Mouse (Mus musculus): ENCODE data around the gene Dennd5a. TPM values are rescaled to one million over a fixed set of nuclear protein-coding genes. Genes with fewer than 3 reads are reported as not detected.
A peak's percentile ranks its signal among the peaks of the same experiment; 100 is the strongest.
"Not testable (repeated sequence)": the region's sequence is repeated elsewhere in the genome, so short reads cannot be mapped to it uniquely, and the experiment has no call there.

Gene Dennd5a
- 9.4 and 9.5 TPM in 2 replicates for polyA plus RNA-seq (2015; fragmentation: Nextera tagmentation; extraction: Ambion mirVana)

- peak; percentile 57 for DNase-seq (ENCODE audit: low spot score)
These were observed at the start of gene Dennd5a for GRCm38 (mm10) chr7:109959716-109960612. TSS of gene Dennd5a (minus strand) at chr7:109960470.

- DNase-seq (ENCODE audit: low spot score), result no peak
These were observed 48.8 kb upstream of the Dennd5a start for GRCm38 (mm10) chr7:110009084-110009483.

GRCm38 (mm10) chr7:110008513-110008912 is 48.2 kb upstream of the Dennd5a start:
- DNase-seq (ENCODE audit: low spot score), result no peak

DNA sequence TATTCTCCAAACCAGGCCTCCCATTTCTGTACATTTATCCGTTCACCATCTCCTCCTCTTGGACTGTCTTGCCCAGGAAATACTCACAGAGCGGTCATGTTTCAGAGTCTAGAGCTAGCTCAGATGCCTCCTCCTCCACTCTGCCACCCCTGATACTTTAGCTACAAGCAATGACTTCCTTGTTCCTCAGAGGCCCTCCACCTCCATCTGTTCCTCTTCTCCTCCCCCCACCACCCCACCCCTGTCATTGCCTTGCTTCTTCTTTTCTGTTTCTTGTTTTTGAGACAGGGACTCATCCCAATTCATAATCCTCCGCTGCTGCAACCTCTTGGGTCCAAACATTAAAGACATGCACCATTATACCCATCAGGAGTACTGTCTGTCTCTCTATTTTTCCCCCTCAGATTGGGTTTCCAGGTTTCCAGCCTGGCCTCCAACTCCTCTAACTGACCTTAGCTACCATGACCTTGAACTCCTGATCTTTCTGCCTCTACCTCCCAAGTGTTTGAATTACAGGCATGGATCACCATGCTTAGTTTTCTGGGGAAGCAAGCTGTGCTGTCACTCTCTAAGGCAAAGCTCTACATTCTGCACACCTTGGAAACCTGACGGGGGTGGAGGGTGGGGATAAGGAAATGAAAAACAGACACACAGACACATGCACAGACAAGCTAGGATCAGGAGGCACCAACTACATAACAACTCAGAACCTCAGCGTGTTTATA is 46.4 kb upstream of the Dennd5a start:
- DNase-seq (ENCODE audit: low spot score), result no peak

DNA sequence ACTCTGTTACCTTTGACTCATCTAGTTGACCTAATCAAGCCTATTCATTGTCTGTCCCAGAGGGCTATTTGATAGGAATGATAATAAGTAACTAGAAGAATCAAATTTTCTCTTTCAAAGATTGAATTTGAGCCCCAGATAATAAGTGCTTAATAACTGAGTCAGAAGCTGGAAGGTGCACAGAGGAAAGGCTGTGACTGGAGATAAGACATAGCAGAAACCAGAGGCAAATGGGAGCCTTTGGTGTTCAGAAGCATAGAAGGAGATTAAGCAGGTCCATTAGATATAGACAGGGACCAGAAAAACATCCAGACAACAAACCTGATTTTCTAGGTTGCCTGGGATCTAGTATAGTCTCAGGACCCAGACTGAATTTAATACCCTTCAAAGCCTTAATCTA is 45.7 kb upstream of the Dennd5a start:
- no peak for DNase-seq (ENCODE audit: low spot score)

DNA sequence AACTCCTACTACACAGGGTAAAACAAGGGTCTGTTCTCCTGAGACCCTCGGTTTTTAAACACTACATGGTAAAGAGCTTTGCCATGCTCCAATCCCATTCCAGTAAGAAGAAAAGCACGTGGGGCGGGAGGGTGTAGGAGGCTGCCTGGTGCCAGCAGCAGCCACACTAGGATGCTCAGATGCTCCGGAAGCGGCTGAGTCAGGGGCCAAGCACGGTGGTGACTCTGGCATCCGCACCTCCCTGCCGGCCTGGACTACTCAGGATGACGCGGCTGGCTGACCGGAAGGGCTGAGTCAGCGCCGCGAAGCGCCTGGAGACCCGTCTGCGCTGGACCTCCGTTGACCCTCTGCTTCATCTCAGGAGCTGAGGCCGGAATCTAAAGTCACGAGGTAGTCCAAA is 42.7 kb upstream of the Dennd5a start:
- no peak for DNase-seq (ENCODE audit: low spot score)

DNA sequence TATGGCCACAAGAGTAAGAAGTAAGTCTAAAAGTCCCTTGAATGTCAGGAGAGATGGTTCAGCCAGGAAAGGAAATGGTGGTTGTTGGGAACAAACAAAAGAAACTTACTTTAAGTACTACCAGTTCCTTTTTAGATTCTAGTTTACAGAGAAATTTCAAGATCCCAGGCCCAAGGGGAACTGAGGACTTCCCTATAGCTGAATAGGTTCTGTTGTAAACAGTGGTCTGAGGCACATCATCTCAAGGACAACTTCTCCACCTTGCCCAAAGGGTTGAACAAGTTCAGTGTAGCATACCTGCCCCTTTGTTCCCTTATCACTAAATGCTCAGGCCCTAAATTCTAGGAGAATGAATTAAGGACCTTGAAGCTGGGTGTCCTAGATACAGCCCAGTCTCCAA is 41.8 kb upstream of the Dennd5a start:
- no peak for DNase-seq (ENCODE audit: low spot score)

DNA sequence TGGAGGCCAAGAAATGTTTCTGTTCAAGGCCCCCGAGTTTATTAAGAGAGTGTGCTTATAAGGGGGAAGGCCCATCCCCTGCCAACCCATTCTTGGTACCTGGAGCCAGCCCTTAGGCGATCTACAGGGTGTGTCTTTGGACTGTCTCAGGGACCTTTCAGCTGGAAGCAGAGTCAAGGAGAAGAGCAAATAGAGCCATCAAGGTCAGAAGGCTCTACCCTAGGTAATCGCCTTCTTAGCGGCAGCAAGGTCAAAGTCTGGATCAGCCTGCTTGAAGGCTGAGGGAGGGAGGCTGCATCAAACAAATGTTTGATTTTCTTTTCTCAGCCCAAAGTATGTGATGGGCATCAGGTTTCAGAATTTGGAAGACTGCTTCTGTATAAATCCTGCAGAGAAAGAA is 38.1 kb upstream of the Dennd5a start:
- DNase-seq (ENCODE audit: low spot score), result no peak

DNA sequence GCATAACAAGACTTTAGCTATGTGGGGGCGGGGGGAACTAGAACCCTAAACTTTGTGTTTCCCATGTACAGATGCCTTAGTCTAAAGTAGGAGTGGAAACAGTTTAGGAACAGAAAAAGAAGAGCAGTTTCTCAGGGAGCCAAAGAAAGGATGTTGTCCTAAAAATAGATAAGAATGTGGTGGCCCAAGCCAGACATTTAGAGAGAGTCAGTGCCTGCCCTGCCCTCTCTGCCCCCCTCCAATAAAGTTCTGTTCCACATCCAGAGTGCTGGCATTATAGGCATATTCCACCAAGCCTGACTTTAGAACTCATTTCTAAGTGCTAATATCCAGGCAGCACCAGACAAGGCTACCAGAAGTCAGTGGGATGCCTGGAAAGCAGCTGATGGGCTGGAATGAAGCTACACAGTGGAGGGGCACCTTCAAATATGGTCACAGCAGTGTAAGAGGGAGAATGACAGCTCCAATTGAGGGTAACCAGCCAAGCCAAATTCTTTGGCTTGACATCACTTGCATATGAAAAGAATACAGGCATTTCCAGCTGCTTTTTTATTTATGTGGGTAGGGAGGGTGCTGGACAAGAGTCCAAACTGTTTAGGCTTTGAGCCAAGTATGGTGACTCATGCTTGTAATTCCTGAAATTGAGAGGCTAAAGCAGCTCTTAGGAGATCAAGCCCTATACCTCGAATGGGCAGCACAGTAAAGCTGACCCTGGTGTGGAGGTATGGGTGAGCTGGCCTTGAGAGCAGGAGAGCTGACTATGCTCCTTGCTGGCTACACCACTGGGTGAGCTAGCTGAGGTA is 33.1 kb upstream of the Dennd5a start:
- DNase-seq (ENCODE audit: low spot score), result no peak

DNA sequence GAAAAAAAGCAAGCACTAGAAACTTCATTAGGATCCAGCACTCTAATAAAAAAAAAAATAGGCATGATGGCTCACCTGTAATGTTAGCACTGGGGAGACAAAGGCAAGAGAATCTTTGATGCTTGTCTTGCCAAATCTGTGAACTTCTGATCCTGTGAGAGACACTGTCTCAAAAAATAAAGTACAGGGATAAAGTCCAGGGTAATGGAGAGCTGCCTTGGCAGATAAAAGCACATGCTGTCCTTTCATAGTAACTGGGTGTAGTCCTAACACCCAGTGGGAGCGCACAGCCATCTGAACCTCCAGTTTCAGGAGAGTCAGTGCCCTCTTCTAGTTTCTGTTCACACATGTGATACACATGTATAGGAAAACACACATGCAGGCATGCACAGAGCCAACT is 31.0 kb upstream of the Dennd5a start:
- DNase-seq (ENCODE audit: low spot score), result no peak

DNA sequence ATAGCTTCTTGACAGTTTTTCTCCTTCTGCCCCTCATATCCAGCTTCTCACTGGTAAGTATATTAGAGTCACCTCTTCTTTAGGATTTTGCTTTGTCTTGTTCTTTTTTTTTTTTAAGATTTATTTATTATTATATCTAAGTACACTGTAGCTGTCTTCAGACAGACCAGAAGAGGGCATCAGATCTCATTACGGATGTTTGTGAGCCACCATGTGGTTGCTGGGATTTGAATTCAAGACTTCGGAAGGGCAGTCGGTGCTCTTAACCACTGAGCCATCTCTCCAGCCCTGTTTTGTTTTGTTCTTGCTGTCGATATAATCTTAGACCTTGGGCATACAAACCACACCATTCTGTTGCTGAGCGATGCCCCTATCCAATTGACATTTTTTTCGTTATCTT is 26.5 kb upstream of the Dennd5a start, which contains the start of gene Tmem41b:
Gene Tmem41b (minus strand): TSS at position 155 of the 400 bp plus-strand sequence.
- DNase-seq (ENCODE audit: low spot score), result peak; percentile 15

DNA sequence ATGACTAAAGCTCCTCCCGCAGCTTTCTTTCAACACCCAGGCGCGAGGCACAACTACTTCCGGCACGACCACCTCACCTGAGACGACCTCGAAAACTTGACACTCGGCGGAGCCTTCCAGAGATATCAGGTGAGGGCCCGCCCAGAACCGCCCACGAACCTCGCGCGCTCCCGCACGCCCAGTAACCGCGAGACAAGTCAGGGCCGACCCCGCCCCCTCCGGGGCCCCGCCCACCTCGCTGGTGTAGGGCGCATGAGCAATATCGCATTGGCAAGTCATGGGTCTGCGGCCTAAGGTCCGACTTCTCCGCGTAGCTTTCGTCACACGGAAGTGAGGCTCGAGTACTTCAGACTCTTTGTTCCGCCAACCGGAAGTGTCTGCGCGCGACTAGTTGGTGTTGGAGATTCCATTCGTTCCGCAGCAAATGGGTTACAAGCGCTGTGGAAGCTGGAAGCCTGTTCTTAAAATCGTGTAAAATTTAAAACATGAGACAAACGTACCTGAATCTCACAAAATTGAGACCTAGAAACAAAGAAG is 25.9 kb upstream of the Dennd5a start:
- DNase-seq (ENCODE audit: low spot score), result peak; percentile 98

DNA sequence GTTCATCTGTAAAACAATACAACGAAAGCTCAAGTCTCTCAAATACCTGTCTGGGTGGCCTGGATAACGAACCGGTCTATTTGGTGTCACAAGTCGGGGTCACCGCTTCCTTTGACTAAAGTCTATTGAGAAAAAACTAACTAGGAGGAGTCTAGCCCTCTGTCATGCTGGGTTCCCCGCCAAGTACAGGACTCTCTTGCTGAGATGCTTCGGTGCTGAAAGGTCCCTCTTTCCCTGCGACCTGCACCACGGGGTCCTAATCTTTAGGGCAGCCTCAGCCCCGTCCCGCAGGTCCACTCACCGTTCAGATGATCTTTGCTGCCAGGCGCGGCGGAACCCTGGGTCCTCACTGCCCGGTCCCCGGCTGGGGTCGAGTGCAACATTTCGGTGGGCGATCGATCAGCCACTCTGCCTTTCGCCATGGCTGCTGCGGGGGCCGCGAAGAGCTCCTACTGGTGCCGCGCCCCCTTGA is 25.4 kb upstream of the Dennd5a start:
- no peak for DNase-seq (ENCODE audit: low spot score)

DNA sequence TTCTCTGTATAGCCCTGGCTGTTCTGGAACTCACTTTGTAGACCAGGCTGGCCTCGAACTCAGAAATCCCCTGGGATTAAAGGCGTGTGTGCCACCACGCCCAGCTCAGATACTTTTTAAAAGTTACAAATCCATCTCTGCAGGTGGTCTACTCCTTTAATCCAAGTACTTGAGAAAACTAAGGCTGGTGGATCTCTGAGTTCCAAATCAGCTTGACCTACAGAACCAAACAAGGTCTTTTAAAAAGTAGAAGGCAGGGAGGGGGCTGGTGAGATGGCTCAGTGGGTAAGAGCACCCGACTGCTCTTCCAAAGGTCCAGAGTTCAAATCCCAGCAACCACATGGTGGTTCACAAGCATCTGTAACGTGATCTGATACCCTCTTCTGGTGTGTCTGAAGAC is 24.3 kb upstream of the Dennd5a start:
- DNase-seq (ENCODE audit: low spot score), result not testable (repeated sequence)

DNA sequence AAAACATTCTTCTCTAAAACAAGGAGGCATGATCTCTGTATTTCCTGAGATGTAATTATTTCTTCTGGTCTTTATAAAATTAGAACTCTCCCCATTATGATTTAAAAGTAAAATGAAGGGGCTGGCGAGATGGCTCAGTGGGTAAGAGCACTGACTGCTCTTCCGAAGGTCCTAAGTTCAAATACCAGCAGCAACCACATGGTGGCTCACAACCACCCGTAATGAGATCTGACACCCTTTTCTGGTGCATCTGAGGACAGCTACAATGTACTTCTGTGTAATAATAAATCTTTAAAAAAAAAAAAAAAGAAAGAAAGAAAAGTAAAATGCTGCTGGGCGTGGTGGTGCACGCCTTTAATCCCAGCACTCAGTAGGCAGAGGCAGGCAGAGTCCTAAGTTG is 16.9 kb upstream of the Dennd5a start:
- DNase-seq (ENCODE audit: low spot score), result peak; percentile 33

- DNase-seq (ENCODE audit: low spot score), result no peak
These were observed 15.9 kb upstream of the Dennd5a start for GRCm38 (mm10) chr7:109975966-109976715.

- DNase-seq (ENCODE audit: low spot score), result no peak
These were observed 9.3 kb upstream of the Dennd5a start for GRCm38 (mm10) chr7:109969542-109969941.

GRCm38 (mm10) chr7:109968924-109969450 is 8.7 kb upstream of the Dennd5a start:
- no peak for DNase-seq (ENCODE audit: low spot score)

- DNase-seq (ENCODE audit: low spot score), result no peak
These were observed 7.7 kb upstream of the Dennd5a start for GRCm38 (mm10) chr7:109967805-109968579.
